Mouse (Mus musculus): ENCODE results near the gene Ssr2.
A peak's percentile ranks its signal among the peaks of the same experiment; 100 is the strongest.
"Not testable (repeated sequence)": the region's sequence is repeated elsewhere in the genome, so short reads cannot be mapped to it uniquely, and the experiment has no call there.

Gene Ssr2

DNA sequence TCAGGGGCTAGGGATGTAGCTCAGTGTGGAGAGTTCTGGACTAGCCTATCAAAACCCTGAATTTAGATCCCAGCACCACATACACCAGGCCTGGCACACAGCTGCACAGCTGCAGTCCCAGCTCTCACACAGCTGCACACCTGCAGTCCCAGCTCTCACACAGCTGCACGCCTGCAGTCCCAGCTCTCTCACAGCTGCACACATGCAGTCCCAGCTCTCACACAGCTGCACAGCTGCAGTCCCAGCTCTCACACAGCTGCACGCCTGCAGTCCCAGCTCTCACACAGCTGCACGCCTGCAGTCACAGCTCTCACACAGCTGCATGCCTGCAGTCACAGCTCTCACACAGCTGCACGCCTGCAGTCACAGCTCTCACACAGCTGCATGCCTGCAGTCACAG lies 20.9 kb downstream of the Ssr2 start:
- DNase-seq (ENCODE audit: low read depth) = not testable (repeated sequence)

DNA sequence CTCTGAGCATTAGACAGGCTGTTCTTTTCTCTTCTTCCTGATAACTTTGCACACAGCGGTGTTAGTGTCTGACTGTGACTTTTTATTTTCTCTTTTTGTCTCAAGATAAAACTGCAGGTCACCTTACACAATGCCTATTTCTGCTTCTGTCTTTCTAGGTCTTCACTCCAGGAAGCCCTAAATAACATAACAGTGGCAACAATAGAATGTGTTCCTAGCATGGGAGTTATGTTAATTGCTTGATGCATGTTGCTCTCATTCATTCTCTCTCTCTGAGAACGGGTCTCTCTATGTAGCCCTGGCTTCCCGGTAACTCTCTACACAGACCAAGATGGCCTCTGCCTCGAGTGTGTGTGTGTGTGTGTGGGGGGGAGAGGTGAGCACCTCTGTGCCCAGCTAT lies 26.8 kb downstream of the Ssr2 start:
- no peak for DNase-seq (ENCODE audit: low read depth)

DNA sequence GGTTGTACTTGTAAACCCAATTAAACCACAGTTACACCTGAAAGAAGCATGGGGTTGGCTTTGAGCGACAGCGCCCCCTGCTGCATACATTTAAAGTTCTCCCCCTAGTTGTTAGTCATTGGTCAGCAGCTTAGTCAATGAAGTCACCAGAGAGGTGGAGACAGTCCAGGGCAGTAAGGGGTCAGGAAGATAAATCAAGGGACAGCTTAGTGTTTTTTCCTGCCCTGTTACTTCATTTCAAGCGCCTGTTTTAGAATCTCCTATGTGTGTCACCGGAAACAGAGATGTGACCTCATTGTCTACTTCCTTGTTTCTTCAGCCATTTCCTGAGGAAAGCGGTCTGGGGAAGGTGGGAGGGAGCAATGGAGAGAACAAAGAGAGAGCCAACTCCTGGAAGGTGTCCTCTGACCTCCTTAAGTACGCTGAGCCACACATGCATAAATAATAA lies 28.1 kb downstream of the Ssr2 start:
- no peak for DNase-seq (ENCODE audit: low read depth)

DNA sequence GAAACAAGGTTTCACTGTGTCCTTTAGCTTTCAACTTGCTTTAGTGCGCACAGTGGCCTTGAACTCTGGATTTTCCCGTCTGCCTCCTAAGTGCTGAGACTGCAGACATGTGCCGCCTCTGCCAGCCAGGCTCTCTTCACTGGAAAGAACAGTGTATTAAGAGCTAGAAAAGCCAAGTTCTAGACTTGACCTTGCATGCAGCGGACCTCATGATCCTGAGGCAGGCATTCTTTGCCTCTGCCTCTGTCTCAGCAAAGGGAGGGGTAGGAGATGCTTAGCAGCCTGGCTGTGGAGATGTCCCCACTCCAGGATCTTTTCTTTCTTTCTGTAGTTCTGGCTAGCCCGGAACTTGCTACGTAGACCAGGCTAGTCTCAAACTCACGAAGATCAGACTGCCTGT lies 29.2 kb downstream of the Ssr2 start:
- DNase-seq (ENCODE audit: low read depth) = no peak

DNA sequence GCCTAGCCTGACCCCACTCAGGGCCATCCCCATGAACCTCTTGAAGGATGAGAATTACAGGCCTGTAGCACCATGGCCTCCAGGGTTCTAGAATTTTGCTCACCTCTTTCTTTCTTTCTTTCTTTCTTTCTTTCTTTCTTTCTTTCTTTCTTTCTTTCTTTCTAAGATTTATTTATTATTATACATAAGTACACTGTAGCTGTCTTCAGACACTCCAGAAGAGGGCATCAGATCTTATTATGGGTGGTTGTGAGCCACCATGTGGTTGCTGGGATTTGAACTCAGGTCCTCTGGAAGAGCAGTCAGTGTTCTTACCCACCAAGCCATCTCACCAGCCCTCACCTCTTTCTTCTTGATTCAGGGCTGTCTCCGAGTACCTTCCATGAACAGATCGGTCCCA lies 30.0 kb downstream of the Ssr2 start, which contains the start of gene Arhgef2:
Arhgef2 (plus strand) TSS at position 301 of the 400 bp plus-strand sequence.
- not testable (repeated sequence) for DNase-seq (ENCODE audit: low read depth)

DNA sequence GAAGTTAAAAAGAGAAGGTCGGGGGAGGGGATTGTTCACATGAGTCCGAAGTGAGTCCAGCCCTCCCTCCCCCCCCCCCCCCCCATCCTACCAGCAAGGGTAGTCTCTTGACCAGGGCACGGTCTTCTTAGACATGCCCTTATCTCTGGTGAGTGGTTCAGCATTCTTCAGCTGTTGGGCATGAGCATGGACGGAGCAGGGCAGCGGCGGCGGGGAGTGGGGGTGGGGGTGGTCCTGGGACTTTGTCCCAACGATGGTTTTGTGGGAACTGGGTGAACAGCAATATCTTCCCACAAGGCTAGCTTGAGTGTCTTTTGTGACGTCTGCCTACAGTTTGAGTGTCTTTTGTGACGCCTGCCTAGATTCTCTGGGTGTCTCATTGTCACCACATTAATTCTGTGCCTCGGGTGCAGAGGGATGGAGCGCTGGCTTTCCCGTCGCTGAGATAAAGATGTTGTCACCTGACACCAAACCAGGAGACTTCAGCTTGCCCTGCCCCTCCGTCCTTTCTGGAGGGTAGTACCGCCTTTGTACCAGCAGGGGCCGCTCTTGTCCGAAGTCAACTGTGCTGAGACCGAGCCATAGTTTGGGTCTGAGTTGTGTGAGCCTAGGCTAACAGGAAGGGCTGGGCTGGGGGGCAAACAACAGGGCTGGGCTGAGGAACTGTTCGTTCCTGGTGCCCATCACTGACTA lies 31.5 kb downstream of the Ssr2 start:
- no peak for DNase-seq (ENCODE audit: low read depth)

DNA sequence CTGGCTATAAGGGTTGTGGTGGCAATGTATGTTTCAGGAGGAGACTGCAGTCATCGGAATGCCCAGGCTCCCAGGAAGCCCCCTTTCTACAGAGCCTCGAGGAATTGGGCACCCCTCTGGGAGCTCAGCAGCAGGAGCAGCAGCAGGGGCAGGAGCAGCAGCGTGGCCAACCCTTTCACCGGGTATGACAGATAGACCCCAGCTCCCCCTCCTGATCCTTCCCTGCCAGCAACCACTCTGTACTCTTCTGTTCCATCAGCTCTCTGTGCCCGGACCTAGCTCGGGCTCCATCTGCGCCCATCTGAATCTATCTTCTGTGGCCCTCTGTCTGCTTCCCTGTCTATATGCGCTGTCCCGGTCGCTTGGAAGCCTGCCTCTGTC lies 32.1 kb downstream of the Ssr2 start:
- DNase-seq (ENCODE audit: low read depth) = no peak

DNA sequence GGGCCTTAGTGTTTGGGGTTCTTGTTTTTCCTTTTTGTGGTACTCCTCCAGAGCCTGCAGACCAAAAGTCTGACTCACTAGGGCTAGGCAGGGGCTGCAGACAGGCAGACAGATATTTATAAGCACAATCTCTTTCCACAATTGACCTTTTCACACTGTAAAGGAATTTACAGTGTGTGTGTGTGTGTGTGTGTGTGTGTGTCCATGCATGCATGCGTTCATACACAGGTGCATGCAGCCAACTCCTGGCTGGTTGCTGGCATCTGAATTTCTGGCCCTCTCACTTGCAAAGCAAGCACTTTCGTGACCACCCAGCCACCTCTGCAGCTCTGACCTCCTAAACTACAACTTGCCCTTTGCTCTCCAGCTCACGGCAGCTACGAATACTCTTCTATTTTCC lies 33.4 kb downstream of the Ssr2 start:
- DNase-seq (ENCODE audit: low read depth) = no peak

DNA sequence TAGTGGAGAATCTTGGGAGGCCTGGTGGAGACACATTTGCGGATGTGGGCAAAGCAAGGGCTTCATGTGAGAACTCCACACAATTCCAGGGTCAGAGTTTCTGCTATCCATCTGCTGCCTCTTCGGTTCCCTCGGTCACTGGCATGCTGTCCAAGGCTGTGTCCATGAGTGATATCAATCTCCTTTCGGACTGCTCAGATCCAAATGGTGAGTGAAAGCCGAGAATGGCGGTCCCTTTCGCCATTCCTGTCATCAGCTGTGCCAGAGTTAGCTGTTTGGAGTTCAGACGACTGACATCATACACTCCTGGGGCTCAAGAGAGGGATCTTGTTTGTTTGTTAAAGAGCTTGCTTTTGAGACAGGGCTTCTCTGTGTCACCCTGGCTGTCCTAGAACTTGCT lies 38.7 kb downstream of the Ssr2 start:
- DNase-seq (ENCODE audit: low read depth) = no peak

DNA sequence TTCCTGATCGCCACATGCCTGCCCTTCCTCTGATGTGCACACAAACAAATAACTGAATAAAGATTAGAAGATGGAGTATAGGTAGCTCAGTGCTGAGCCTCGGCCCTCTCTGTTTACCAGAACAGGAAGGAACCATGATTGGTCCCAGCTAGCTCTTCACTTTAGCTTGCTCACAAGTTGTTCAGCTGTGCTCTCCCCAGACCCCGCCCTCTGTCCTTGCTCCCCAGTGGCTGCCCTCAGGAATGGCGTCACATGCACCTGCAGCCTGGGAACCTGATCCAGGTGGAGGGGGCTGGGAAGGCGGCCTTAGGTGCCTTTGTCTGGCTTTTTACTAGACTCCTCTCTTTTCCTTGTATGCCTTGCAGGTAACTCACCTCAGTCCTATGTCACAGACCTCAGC lies 39.4 kb downstream of the Ssr2 start:
- no peak for DNase-seq (ENCODE audit: low read depth)

DNA sequence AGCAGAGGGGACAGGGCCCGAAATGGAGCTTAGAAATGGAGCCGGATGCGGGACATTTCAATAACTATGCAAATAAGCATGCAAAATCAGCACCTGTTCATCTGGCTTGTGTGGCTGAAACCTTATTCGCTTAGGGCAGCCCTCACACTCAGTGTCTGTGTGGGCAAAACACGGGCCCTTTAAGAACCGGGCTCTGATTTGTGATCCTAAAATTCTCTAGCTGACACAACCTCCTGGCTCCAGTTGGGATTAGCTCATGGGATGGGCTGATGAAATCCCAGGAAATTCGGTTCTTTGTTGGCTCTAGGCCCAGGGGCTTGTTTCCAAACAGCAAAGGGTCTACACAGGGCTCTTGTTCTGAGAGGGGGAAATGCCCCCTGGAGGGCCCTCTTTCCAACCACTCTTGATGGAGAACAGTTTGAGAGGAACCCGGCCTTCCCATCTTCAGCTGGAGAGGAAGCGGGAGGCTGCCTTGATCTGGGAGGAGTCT lies 40.3 kb downstream of the Ssr2 start:
- DNase-seq (ENCODE audit: low read depth) = peak; percentile 85

DNA sequence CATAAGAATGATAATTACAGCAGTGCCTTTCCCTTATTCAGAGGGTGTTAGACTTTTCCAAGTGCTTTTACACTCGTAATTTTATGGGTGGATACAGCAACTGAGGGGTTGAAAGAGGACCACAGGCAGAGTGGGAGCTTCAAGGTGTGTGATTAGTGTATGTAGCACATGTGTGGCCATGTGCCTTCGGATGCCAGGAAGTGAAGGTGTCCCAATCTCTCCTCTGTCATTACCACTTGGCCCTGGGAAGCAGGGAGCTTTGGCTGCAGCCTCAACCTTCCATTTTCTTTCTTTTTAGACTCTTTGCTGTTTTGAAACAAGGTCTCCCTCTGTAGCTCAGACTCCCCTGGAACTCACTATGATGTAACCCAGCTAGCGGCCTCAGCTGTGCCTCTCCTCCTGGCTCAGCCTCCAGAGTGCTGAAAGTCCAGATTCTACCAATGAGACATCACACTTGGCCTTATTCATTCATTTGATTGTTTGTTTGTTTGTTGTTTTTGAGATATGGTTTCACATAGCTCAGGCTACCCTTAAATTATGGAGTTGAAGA lies 41.4 kb downstream of the Ssr2 start:
- DNase-seq (ENCODE audit: low read depth) = no peak

DNA sequence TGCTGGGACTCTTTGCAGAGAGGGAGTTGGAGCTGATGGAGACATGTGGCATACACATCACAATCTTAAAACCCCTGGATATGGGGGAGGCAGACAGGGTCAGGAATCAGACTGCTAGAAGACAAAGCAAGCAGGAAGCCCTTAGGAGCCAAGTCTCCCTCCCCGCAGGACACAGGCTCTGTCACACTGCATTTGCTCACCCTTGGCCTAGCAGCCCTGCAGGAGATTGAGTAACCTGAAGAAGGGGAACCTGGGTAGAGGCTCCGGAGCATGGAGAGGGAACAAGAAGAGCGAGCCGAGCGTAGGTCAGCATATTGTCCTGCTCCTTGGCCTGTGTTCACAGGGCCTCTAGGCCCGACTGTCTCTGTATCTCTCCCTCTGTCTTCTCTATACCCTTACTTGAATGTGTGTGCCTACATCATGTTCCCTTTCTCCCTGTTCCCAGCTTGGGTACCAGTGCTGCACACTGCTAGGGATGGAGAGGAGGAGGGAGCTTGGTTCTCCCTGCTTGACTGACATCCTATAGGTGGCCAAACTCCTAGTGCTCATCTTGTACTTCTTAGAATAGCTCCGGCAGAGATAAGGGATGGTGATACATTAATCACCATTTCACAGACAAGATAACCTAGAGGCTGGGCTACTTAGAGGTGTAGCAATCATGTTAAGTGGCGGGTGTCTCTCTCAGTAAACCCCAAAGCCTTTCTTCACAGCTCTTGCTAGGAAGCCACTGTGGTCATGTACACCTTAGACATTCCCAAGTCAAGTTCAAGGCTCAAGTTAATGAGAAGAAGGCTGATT lies 42.6 kb downstream of the Ssr2 start:
- DNase-seq (ENCODE audit: low read depth) = no peak

DNA sequence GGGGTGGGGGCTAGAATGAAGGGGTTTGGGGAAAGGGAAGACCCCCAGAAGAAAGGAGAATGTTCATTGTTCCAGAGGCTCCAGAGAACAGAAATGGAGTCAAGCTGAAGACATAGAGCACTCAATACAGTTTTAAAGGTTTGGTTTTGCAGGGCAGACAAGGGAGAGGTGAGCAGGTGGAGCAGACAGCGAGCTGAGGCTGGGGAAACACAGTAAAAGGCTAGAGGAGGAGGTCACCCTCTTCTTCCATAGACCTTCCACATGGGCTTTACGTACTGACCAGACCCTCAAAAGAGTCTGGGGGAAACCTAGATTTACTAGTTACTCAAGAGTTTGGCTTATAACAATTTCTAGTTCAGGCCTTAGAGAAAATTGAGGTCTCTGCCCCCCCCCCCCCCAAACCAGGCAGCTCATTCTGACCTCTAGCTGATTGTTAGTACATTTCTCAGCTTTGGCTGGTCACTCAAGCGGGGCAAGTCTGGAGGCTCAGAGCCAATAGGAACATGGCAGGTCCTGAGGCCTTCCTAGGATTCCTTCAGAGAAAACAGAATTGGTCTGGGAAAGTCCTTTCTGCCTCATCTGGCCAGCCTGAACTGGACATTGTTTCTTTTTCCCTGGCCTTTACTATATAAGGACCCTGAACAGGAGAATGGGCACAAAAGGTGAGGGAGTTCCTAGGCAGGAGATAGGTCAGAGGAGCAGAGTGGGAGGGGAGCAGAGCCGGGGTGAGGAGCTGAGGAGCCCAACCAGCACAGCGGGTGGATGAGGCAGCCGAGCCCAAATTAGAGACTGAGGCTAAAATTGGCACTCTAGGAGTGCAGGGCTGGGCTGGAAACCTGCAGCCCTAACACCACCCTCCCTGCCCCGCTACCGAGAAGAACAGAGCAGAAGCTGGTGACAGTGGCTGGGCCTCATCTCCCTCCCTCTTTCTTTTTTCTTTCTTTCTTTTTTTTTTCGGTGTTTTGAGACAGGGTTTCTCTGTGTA lies 43.7 kb downstream of the Ssr2 start:
- no peak for DNase-seq (ENCODE audit: low read depth)

DNA sequence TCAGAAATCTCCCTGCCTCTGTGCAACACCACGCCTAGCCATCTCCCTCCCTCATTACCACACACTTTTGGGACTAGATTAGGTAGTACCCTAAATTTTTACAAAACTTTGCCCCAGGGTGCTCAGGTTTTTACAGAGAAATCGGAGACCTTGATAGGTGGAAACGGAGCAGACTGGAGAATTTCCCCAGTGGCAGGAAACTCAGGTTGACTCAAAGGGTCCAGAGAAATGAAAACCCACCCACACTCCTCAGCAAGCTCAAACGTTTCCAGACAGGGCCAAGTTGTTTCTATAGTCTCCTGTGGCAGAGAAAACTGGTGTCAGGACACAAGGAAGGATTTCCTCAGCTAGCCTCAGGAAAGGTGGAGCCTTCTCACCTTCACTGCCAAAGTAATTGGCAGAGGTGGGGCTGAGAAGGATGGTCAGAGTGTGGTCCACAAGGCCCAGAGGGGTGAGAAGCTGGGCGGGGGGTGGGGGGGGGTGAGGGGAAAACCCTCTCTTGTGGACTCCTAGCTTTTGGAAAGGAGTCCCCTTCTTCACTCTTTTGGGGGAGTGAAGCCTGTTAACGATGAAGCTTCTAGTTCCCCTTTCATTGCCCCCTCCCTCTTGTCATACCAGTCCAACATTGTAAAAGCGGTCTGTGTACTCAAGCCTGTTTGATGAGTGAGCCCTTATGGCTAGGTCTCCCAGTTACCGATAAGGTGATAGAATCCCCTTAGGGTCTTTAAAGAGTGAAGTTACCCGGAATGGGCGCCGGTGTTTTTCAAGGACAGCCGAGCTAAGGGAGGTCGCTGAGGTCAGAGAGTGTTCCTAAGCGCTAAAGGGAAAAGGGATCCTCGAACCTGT lies 44.7 kb downstream of the Ssr2 start:
- no peak for DNase-seq (ENCODE audit: low read depth)

DNA sequence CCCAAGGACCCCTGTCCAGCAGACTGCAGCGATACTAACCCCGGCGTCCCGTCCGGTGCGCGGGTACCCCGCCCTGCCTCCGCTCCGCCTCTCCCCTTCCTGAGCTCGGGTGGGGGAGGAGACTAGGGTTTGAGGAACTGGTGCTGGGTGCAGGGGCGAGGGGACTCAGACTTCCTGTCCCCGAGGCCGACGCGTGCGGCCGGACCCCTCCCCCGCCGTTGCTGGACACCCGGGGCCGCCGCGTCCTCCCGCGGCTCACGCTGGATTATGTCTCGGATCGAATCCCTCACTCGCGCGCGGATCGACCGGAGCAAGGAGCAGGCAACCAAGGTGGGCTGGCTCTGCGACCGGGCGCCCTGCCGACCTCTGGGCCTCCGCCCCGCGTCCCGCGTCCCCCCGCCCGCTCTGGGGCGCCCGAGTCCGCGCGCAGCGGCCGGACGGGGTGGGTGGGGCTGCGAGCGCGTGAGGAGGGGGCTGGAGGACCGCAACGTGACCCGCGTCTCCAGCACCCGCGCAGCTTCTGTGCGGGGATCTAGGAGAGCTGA lies 45.4 kb downstream of the Ssr2 start:
- no peak for DNase-seq (ENCODE audit: low read depth)

DNA sequence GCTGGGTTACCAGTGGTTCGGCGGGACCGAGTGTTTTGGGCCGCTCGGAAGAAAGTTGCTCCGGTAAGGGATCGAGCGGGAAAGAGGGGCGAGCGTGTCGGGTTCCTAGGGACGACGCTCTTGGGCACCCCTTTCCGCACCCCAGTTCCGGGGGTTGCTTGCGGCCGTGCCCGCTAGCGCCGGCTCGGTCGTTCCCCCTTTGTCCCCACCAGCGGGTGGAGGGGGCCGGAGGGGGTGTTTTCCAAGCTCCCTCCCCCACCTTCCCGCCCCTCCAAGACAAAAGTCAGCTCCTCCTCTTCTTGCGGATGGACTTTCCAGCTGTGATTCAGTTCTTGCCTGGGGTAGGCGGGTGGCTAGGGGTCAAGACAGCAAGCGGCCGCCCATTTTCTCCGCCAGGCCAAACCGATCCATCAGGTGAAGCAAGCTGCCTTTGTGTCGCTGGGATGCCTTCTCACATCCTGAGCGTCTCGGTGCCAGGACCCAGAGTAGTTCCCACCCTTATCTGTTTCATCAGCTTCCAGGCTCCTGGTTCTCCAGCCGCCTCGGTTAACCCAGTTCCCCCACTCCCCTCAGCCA lies 45.9 kb downstream of the Ssr2 start:
- DNase-seq (ENCODE audit: low read depth) = no peak

DNA sequence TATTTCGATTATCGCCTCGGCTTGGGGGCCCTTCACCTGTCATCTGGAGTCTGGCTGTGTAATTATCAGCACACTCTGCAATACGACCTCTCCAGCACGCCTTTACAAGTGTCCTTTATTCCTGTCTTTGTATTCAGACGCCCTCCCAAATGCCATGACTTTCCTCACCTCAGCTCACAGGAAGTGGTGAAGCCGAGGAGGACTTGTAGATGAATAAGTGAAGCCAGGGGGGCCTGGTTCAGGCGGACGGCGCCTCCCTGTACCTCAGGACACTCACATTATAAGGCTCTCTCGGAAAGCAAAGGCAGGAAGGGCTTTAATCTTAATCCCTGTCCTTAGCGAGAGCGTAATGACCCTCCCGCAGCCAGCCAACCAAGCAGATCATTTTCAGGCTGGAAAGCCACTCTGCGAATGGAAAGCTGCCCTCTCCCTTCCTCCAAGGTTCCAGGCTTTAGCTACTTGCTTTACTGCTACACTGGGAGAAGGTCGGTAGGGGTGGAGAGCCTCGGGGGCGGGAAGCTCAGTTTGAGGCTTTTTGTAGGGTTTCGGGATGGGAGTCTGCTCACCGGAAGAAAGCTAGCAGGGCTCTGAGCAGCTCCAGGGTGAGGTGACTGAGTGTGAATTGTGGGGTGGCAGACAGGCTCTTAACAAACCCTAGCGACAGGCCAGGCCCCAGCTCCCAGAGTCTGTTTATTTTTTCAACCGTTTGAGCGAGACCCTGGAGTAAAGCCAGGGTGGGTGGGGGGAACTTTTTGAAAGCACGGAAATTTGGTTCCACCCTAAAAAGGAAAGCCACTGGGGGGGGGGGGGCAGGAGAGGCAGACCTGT lies 46.7 kb downstream of the Ssr2 start:
- DNase-seq (ENCODE audit: low read depth) = no peak

DNA sequence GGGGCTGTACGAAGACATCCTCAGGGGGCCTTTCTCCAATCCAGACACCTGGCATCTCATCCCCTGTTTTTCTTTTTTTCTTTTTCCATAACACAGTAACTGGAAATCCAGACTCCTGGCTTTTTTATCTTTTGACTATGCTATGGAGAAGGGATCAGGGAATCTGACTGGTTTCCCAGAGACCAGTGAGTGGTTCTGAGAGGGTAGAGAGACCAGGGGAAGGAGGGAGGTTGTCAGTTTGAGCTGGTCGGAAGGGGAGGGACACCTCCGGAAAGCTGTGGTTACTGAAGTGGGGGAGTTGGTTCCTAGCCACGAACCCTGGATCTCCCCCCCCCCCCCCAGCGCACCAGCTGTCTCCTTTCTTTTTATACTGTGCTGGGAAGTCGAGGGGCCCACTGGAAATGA lies 47.3 kb downstream of the Ssr2 start:
- no peak for DNase-seq (ENCODE audit: low read depth)

Data from fibroblast of lung, adult 2 months (primary cell).